Mouse (Mus musculus): ENCODE results near the gene B4galt4.

- TF ChIP-seq CTCF (conservative IDR thresholded peaks at IDR 0.05; ENCODE audit: low read length), result no peak
- TF ChIP-seq NANOG (IDR thresholded peaks at IDR 0.05; ENCODE audit: borderline replicate concordance, low read length), result no peak
- no peak for TF ChIP-seq POU5F1 (IDR thresholded peaks at IDR 0.05; ENCODE audit: borderline replicate concordance, low read length)
Observed at GRCm38 (mm10) chr16:38728576-38729132, 13.4 kb upstream of the B4galt4 start.

All from E14TG2a.4 (cell line).